Mouse (Mus musculus): Measurements from ENCODE around the gene Col17a1. TPM values are rescaled to one million over a fixed set of nuclear protein-coding genes. Genes with fewer than 3 reads are reported as not detected.

Col17a1 gene
- polyA plus RNA-seq, 2 experiments, result 0.13 to 0.23 TPM

GRCm38 (mm10) chr19:47635380-47635779 lies 56.5 kb downstream of the Col17a1 start:
- H3K4me2 ChIP-seq (ENCODE audit: low read depth), result no peak overlapping the region
- TF ChIP-seq CTCF (IDR thresholded peaks at IDR 0.05; ENCODE audit: low read depth) (no peak), EP300 (IDR thresholded peaks at IDR 0.05; ENCODE audit: low read depth) (no peak)
- DNase-seq (ENCODE audit: low read depth in 3 of 3, low spot score in 3 of 3) (no peak), ATAC-seq (ENCODE audit: insufficient read depth) (no peak)
- no peaks in the 10 kb centered on the region for H3K27me3 ChIP-seq (ENCODE audit: control insufficient read depth, insufficient read depth, low read length)
- no peaks in the 10 kb centered on the region for H3K4me1 ChIP-seq (replicated peaks; ENCODE audit: control insufficient read depth in 2 of 2, insufficient read depth in 2 of 2, low read length in 1 of 2)
- no peak overlapping the region for H3K27ac ChIP-seq
- H3K4me3 ChIP-seq (ENCODE audit: insufficient read depth in 1 of 2, low read depth in 2 of 2, low read length in 2 of 2), result no peak overlapping the region
- 81% methylated on average over 4 of the region's 4 CpGs for WGBS (ENCODE audit: insufficient replicate concordance)
- peaks cover 33% of the 10 kb centered on the region for H3K36me3 ChIP-seq (replicated peaks; ENCODE audit: control insufficient read depth, insufficient read depth, low read depth)
- no peaks in the 10 kb centered on the region for H3K9me3 ChIP-seq (ENCODE audit: control insufficient read depth, low read length)
- H3K9ac ChIP-seq (replicated peaks), result no peak overlapping the region

GRCm38 (mm10) chr19:47631799-47632198 lies 60.1 kb downstream of the Col17a1 start:
- Histone ChIP-seq H3K4me3 (ENCODE audit: insufficient read depth in 1 of 2, low read depth in 2 of 2, low read length in 2 of 2) (no peak overlapping the region), H3K9me3 (ENCODE audit: control insufficient read depth, low read length) (no peaks in the 10 kb centered on the region), H3K4me1 (replicated peaks; ENCODE audit: control insufficient read depth in 2 of 2, insufficient read depth in 2 of 2, low read length in 1 of 2) (no peaks in the 10 kb centered on the region), H3K4me2 (ENCODE audit: low read depth) (no peak overlapping the region), H3K9ac (replicated peaks) (no peak overlapping the region), H3K27ac (no peak overlapping the region), H3K36me3 (replicated peaks; ENCODE audit: control insufficient read depth, insufficient read depth, low read depth) (peaks cover 10% of the 10 kb centered on the region), H3K27me3 (ENCODE audit: control insufficient read depth, insufficient read depth, low read length) (no peaks in the 10 kb centered on the region)
- WGBS (ENCODE audit: insufficient replicate concordance), result 83% methylated on average over 5 of the region's 5 CpGs
- TF ChIP-seq EP300 (IDR thresholded peaks at IDR 0.05; ENCODE audit: low read depth) (no peak), CTCF (IDR thresholded peaks at IDR 0.05; ENCODE audit: low read depth) (no peak)
- DNase-seq (ENCODE audit: low read depth in 3 of 3, low spot score in 3 of 3), result no peak
- ATAC-seq (ENCODE audit: insufficient read depth), result no peak

GRCm38 (mm10) chr19:47630381-47630780 lies 61.5 kb downstream of the Col17a1 start:
- TF ChIP-seq EP300 (IDR thresholded peaks at IDR 0.05; ENCODE audit: low read depth) (no peak), CTCF (IDR thresholded peaks at IDR 0.05; ENCODE audit: low read depth) (no peak)
- no peaks in the 10 kb centered on the region for H3K9me3 ChIP-seq (ENCODE audit: control insufficient read depth, low read length)
- H3K36me3 ChIP-seq (replicated peaks; ENCODE audit: control insufficient read depth, insufficient read depth, low read depth), result peaks cover 10% of the 10 kb centered on the region
- DNase-seq (ENCODE audit: low read depth in 3 of 3, low spot score in 3 of 3) (no peak), ATAC-seq (ENCODE audit: insufficient read depth) (no peak)
- H3K4me2 ChIP-seq (ENCODE audit: low read depth), result no peak overlapping the region
- H3K4me1 ChIP-seq (replicated peaks; ENCODE audit: control insufficient read depth in 2 of 2, insufficient read depth in 2 of 2, low read length in 1 of 2), result no peaks in the 10 kb centered on the region
- no peaks in the 10 kb centered on the region for H3K27me3 ChIP-seq (ENCODE audit: control insufficient read depth, insufficient read depth, low read length)
- no peak overlapping the region for H3K4me3 ChIP-seq (ENCODE audit: insufficient read depth in 1 of 2, low read depth in 2 of 2, low read length in 2 of 2)
- H3K9ac ChIP-seq (replicated peaks), result no peak overlapping the region
- no peak overlapping the region for H3K27ac ChIP-seq
- WGBS (ENCODE audit: insufficient replicate concordance), result 75% methylated on average over 5 of the region's 5 CpGs

- DNase-seq (ENCODE audit: low read depth in 3 of 3, low spot score in 3 of 3), result no peak
- Histone ChIP-seq H3K4me3 (ENCODE audit: insufficient read depth in 1 of 2, low read depth in 2 of 2, low read length in 2 of 2) (no peak overlapping the region), H3K4me2 (ENCODE audit: low read depth) (no peak overlapping the region), H3K4me1 (replicated peaks; ENCODE audit: control insufficient read depth in 2 of 2, insufficient read depth in 2 of 2, low read length in 1 of 2) (no peaks in the 10 kb centered on the region), H3K9ac (replicated peaks) (no peak overlapping the region), H3K36me3 (replicated peaks; ENCODE audit: control insufficient read depth, insufficient read depth, low read depth) (peaks cover 13% of the 10 kb centered on the region), H3K9me3 (ENCODE audit: control insufficient read depth, low read length) (no peaks in the 10 kb centered on the region), H3K27ac (no peak overlapping the region), H3K27me3 (ENCODE audit: control insufficient read depth, insufficient read depth, low read length) (no peaks in the 10 kb centered on the region)
- no peak for ATAC-seq (ENCODE audit: insufficient read depth)
- WGBS (ENCODE audit: insufficient replicate concordance), result 78% methylated on average over 5 of the region's 5 CpGs
- no peak for TF ChIP-seq EP300 (IDR thresholded peaks at IDR 0.05; ENCODE audit: low read depth)
- no peak for TF ChIP-seq CTCF (IDR thresholded peaks at IDR 0.05; ENCODE audit: low read depth)
Measured at GRCm38 (mm10) chr19:47629068-47629467, 62.8 kb downstream of the Col17a1 start.

- H3K27me3 ChIP-seq (ENCODE audit: control insufficient read depth, insufficient read depth, low read length), result no peaks in the 10 kb centered on the region
- no peaks in the 10 kb centered on the region for H3K9me3 ChIP-seq (ENCODE audit: control insufficient read depth, low read length)
- no peak overlapping the region for H3K4me3 ChIP-seq (ENCODE audit: insufficient read depth in 1 of 2, low read depth in 2 of 2, low read length in 2 of 2)
- no peak overlapping the region for H3K27ac ChIP-seq
- H3K4me2 ChIP-seq (ENCODE audit: low read depth), result no peak overlapping the region
- ATAC-seq (ENCODE audit: insufficient read depth) (no peak), DNase-seq (ENCODE audit: low read depth in 3 of 3, low spot score in 3 of 3) (no peak)
- WGBS (ENCODE audit: insufficient replicate concordance), result 89% methylated on average over 10 of the region's 10 CpGs
- TF ChIP-seq EP300 (IDR thresholded peaks at IDR 0.05; ENCODE audit: low read depth), result no peak
- no peak for TF ChIP-seq CTCF (IDR thresholded peaks at IDR 0.05; ENCODE audit: low read depth)
- no peak overlapping the region for H3K9ac ChIP-seq (replicated peaks)
- H3K4me1 ChIP-seq (replicated peaks; ENCODE audit: control insufficient read depth in 2 of 2, insufficient read depth in 2 of 2, low read length in 1 of 2), result no peaks in the 10 kb centered on the region
- H3K36me3 ChIP-seq (replicated peaks; ENCODE audit: control insufficient read depth, insufficient read depth, low read depth), result peaks cover 20% of the 10 kb centered on the region
Measured at GRCm38 (mm10) chr19:47627450-47627849, 64.4 kb downstream of the Col17a1 start.

Measured in liver, embryonic 14.5 days (tissue).